Mouse (Mus musculus) lung, embryonic 15.5 days (tissue): ENCODE measurements around the gene Ebf3. TPM values are rescaled to one million over a fixed set of nuclear protein-coding genes. Genes with fewer than 3 reads are reported as not detected.

ENCODE experiments used
- ATAC-seq: fragments of 200-750 bp; cut with Nextera tagmentation; 2 replicates; pipeline ENCODE4 v1.8.0; 2017; ENCODE audit warnings: moderate number of reproducible peaks, borderline replicate concordance; ENCODE audit not compliant: low FRiP score, low TSS enrichment; ENCODE audit errors: extremely low read depth
- H3K27ac ChIP-seq: fragments of 300-500 bp; sonication (generic); 2 replicates; pipeline ENCODE4 v1.5.1; 2015; ENCODE audit warnings: moderate library complexity, mild to moderate bottlenecking, inconsistent platforms
- H3K27me3 ChIP-seq: fragments of 300-500 bp; sonication (generic); 2 replicates; pipeline ENCODE4 v1.6.1; 2015; ENCODE audit warnings: inconsistent platforms
- H3K36me3 ChIP-seq: fragments of 300-500 bp; sonication (generic); 2 replicates; pipeline ENCODE4 v1.6.1; 2015; ENCODE audit warnings: inconsistent platforms
- H3K4me1 ChIP-seq: fragments of 300-500 bp; sonication (generic); 2 replicates; pipeline ENCODE4 v1.6.1; 2015; ENCODE audit warnings: inconsistent platforms
- H3K4me2 ChIP-seq: fragments of 300-500 bp; sonication (generic); 2 replicates; pipeline ENCODE4 v1.6.1; 2015; ENCODE audit warnings: inconsistent platforms, mild to moderate bottlenecking, moderate library complexity
- H3K4me3 ChIP-seq: fragments of 300-500 bp; sonication (generic); 2 replicates; pipeline ENCODE4 v1.5.1; 2015; ENCODE audit warnings: mild to moderate bottlenecking, inconsistent platforms
- H3K9ac ChIP-seq: fragments of 300-500 bp; sonication (generic); 2 replicates; pipeline ENCODE4 v1.6.1; 2015; ENCODE audit warnings: inconsistent platforms
- H3K9me3 ChIP-seq: fragments of 300-500 bp; sonication (generic); 2 replicates; pipeline ENCODE4 v1.6.1; 2016; ENCODE audit warnings: inconsistent platforms
- WGBS: fragments of 180-500 bp; shearing (Covaris S2); methylation state at CpG from one replicate; pipeline ENCODE4 v1.1.7; 2015; 5-methylcytosine and 5-hydroxymethylcytosine counted together
- polyA plus RNA-seq: library from polyadenylated mRNA; unstranded; fragments of >200 nt; fragmentation: Nextera tagmentation; extraction: Ambion mirVana; gene quantifications from 2 replicates; pipeline ENCODE4 v1.2.1, GENCODE M21; 2015

The Ebf3 gene
- polyA plus RNA-seq, 1 experiment from 2014 or later, result 0.12 TPM

- Histone ChIP-seq H3K4me1 (peaks cover 48% of the 10 kb centered on the region), H3K27me3 (peaks cover 100% of the 10 kb centered on the region), H3K27ac (no peak overlapping the region), H3K4me2 (no peak overlapping the region), H3K9ac (no peak overlapping the region), H3K36me3 (no peaks in the 10 kb centered on the region), H3K4me3 (no peak overlapping the region), H3K9me3 (no peaks in the 10 kb centered on the region)
- no peak for ATAC-seq
- 2% methylated on average over 24 of the region's 24 CpGs for WGBS
These were observed 3.6 kb upstream of the Ebf3 start for GRCm38 (mm10) chr7:137317659-137318382.

- H3K36me3 ChIP-seq, result no peaks in the 10 kb centered on the region
- H3K9me3 ChIP-seq, result no peaks in the 10 kb centered on the region
- peaks cover 100% of the 10 kb centered on the region for H3K27me3 ChIP-seq
- peaks cover 41% of the 10 kb centered on the region for H3K4me1 ChIP-seq
- no peak overlapping the region for H3K4me3 ChIP-seq
- H3K4me2 ChIP-seq, result no peak overlapping the region
- no peak overlapping the region for H3K27ac ChIP-seq
- no peak for ATAC-seq
- WGBS, result 1% methylated on average over 39 of the region's 39 CpGs
- no peak overlapping the region for H3K9ac ChIP-seq
These were observed 2.8 kb upstream of the Ebf3 start for GRCm38 (mm10) chr7:137316926-137317658.

GRCm38 (mm10) chr7:137316181-137316925 is 2.1 kb upstream of the Ebf3 start:
- Histone ChIP-seq H3K36me3 (no peaks in the 10 kb centered on the region), H3K9me3 (no peaks in the 10 kb centered on the region), H3K4me1 (peaks cover 34% of the 10 kb centered on the region), H3K9ac (no peak overlapping the region), H3K27ac (no peak overlapping the region), H3K4me2 (no peak overlapping the region), H3K4me3 (no peak overlapping the region), H3K27me3 (peaks cover 100% of the 10 kb centered on the region)
- WGBS, result 4% methylated on average over 20 of the region's 20 CpGs
- no peak for ATAC-seq

GRCm38 (mm10) chr7:137315544-137315940 is 1.3 kb upstream of the Ebf3 start:
- Histone ChIP-seq H3K4me3 (no peak overlapping the region), H3K27me3 (peaks cover 99% of the 10 kb centered on the region), H3K36me3 (no peaks in the 10 kb centered on the region), H3K4me2 (no peak overlapping the region), H3K4me1 (peaks cover 29% of the 10 kb centered on the region), H3K9ac (no peak overlapping the region), H3K27ac (no peak overlapping the region), H3K9me3 (no peaks in the 10 kb centered on the region)
- WGBS, result 2% methylated on average over 19 of the region's 19 CpGs
- no peak for ATAC-seq

GRCm38 (mm10) chr7:137314710-137315543 is 682 bp upstream of the Ebf3 start:
- peaks cover 35% of the 10 kb centered on the region for H3K4me1 ChIP-seq
- peak overlapping the region; percentile 98 for H3K4me2 ChIP-seq
- peak overlapping the region; percentile 56 for H3K4me3 ChIP-seq
- no peaks in the 10 kb centered on the region for H3K9me3 ChIP-seq
- no peaks in the 10 kb centered on the region for H3K36me3 ChIP-seq
- 2% methylated on average over 48 of the region's 48 CpGs for WGBS
- ATAC-seq, result 0 out of 2 replicates have a peak, but pooled peaks have one; percentile 2
- no peak overlapping the region for H3K9ac ChIP-seq
- peaks cover 99% of the 10 kb centered on the region for H3K27me3 ChIP-seq
- H3K27ac ChIP-seq, result no peak overlapping the region

GRCm38 (mm10) chr7:137313183-137313903 is 902 bp downstream of the Ebf3 start:
- H3K27me3 ChIP-seq, result peaks cover 99% of the 10 kb centered on the region
- no peaks in the 10 kb centered on the region for H3K36me3 ChIP-seq
- H3K9ac ChIP-seq, result peak overlapping the region; percentile 37
- H3K4me1 ChIP-seq, result peaks cover 40% of the 10 kb centered on the region
- no peaks in the 10 kb centered on the region for H3K9me3 ChIP-seq
- ATAC-seq, result no peak; the same call in 1 of the 2 replicates
- peak overlapping the region; percentile 56 for H3K4me3 ChIP-seq
- under 1% methylated on average over 71 of the region's 79 CpGs for WGBS
- H3K27ac ChIP-seq, result no peak overlapping the region
- peak overlapping the region; percentile 98 for H3K4me2 ChIP-seq

- peak overlapping the region; percentile 98 for H3K4me2 ChIP-seq
- H3K9me3 ChIP-seq, result no peaks in the 10 kb centered on the region
- peaks cover 99% of the 10 kb centered on the region for H3K27me3 ChIP-seq
- peak overlapping the region; percentile 56 for H3K4me3 ChIP-seq
- no peak for ATAC-seq
- H3K36me3 ChIP-seq, result no peaks in the 10 kb centered on the region
- H3K27ac ChIP-seq, result no peak overlapping the region
- peaks cover 40% of the 10 kb centered on the region for H3K4me1 ChIP-seq
- H3K9ac ChIP-seq, result no peak overlapping the region
- under 1% methylated on average over 10 of the region's 10 CpGs for WGBS
These were observed 1.4 kb downstream of the Ebf3 start for GRCm38 (mm10) chr7:137312933-137313182.

GRCm38 (mm10) chr7:137312166-137312932 is 1.9 kb downstream of the Ebf3 start:
- Histone ChIP-seq H3K36me3 (no peaks in the 10 kb centered on the region), H3K27ac (no peak overlapping the region), H3K9ac (no peak overlapping the region), H3K4me2 (peak overlapping the region; percentile 98; the same call in 1 of the 2 replicates), H3K27me3 (peaks cover 98% of the 10 kb centered on the region), H3K4me1 (peaks cover 40% of the 10 kb centered on the region), H3K9me3 (no peaks in the 10 kb centered on the region), H3K4me3 (no peak overlapping the region; the same call in 1 of the 2 replicates)
- no peak for ATAC-seq
- WGBS, result 6% methylated on average over 17 of the region's 17 CpGs

GRCm38 (mm10) chr7:137311341-137312110 is 2.7 kb downstream of the Ebf3 start:
- Histone ChIP-seq H3K4me2 (no peak overlapping the region), H3K4me3 (no peak overlapping the region)
- no peak for ATAC-seq

GRCm38 (mm10) chr7:137310876-137311275 is 3.4 kb downstream of the Ebf3 start:
- 3% methylated on average over 11 of the region's 11 CpGs for WGBS
- no peak overlapping the region for H3K27ac ChIP-seq
- no peaks in the 10 kb centered on the region for H3K9me3 ChIP-seq
- H3K27me3 ChIP-seq, result peaks cover 98% of the 10 kb centered on the region
- peak overlapping the region; percentile 52; the same call in 1 of the 2 replicates for H3K4me2 ChIP-seq
- no peak overlapping the region for H3K9ac ChIP-seq
- peaks cover 40% of the 10 kb centered on the region for H3K4me1 ChIP-seq
- H3K4me3 ChIP-seq, result no peak overlapping the region
- H3K36me3 ChIP-seq, result no peaks in the 10 kb centered on the region
- no peak for ATAC-seq

More at GRCm38 (mm10) chr7:137311341-137312110, 2.7 kb downstream of the Ebf3 start:
- peaks cover 98% of the 10 kb centered on the region for H3K27me3 ChIP-seq
- H3K4me1 ChIP-seq, result peaks cover 40% of the 10 kb centered on the region
- H3K9ac ChIP-seq, result no peak overlapping the region
- H3K27ac ChIP-seq, result no peak overlapping the region
- H3K36me3 ChIP-seq, result no peaks in the 10 kb centered on the region
- WGBS, result 8% methylated on average over 8 of the region's 8 CpGs
- H3K9me3 ChIP-seq, result no peaks in the 10 kb centered on the region
